Mouse (Mus musculus) cerebellum, adult 9-10 months (tissue): ENCODE data around the gene Usp17lc.
"Not testable (repeated sequence)": the region's sequence is repeated elsewhere in the genome, so short reads cannot be mapped to it uniquely, and the experiment has no call there.

ENCODE experiments used
- DNase-seq: peaks from one replicate; pipeline ENCODE4 v3.0.0; 2022

Usp17lc gene

DNA sequence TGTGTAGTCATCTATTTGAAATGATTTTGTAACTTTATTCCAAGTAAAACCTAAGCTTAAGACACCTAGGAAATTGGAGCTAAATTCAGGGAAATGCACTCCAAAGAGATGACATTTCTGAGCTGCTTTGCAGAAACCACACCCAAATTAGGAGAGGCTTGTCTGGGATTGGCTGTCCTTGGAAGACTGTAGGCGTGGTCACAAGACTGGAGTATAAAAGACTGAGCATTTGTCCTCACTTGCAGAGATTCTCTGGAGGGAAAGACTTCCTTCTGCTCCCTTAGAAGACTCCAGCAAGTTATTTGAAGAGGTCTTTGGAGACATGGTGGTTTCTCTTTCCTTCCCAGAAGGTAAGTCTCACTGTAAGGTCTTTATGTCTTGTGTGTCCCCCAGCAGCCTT, at the start of gene Usp17lc:
TSS of gene Usp17lc (plus strand) at position 301 of the 400 bp plus-strand sequence.
- not testable (repeated sequence) for DNase-seq

DNA sequence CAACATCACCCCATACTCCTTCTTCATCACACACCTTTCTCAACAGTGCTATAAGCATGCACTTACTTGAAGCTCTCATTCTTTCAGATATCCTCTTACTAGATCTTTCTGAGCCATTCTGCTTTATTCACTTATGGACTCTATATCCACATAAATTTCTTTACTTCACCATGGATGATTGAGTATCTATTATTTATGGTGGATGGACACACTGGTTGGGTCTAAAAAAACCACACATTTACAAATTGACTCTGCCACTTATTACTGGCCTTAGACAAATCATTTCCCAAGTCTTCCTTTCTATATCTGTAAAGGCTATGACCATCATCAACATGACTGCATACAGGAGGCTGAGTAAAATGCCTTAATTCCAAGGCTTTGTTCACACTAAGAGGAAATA, 28.8 kb upstream of the Usp17lc start, which contains the start of gene Olfr603:
TSS of gene Olfr603 (minus strand) at position 101 of the 400 bp plus-strand sequence.
- no peak for DNase-seq

DNA sequence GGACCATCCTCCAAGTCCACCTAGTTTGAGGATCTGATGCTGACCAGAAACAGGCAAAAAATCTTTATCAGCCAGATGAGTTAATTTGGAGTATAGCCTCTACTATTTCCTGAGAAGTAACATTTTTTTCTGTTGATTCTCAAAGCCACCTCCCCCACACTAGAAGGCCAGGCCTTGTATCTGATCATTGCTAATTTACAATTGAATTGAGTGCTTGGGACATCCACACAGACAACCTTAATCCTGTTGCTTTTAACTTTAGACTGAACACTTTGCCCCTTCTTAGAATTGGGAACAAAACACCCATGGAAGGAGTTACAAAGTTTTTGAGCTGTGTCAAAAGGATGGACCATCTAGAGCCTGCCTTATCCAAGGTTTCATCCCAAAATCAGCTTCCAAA, 17.1 kb upstream of the Usp17lc start:
- DNase-seq, result no peak

DNA sequence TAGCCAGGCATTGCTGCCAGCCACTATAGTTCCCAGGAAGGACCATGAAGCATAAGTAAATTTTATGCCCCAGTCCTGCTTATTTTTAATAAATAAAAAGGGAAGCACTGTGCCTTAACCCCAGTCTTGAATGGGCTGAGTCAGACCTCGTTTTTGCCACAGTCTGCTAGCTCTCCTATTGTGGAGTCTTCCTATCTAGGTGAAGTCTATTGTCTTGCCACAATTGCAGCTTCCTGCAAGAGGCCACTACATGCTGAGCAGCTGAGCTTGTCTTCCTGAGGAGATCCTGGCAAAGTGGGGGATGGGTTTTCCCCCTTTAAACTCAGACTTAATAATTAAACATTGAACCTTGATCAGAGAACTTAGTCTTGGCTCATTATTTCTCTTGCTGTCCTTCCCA, 15.9 kb upstream of the Usp17lc start:
- DNase-seq, result no peak

GRCm38 (mm10) chr7:103406521-103407055, 8.3 kb upstream of the Usp17lc start:
- DNase-seq, result not testable (repeated sequence)

DNA sequence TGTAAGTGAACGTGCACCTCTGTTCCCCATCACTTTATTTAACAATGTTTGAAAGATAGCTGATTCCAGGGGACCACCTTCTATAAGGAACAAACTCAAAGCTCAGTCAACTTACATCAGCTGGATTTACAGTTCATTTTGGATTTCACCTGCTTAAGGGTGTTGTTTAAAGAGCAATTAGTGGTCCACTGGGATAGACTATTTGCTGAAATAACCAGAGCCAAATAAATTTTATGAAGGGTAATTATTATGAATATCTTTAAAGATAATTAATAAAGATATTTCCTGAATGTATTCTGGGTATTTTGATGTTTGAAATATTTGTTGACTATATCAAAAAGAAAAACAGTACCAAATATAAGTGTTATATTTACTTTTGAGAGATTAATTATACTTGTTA, 30.5 kb downstream of the Usp17lc start, which contains the start of gene Olfr605:
TSS of gene Olfr605 (minus strand) at position 101 of the 400 bp plus-strand sequence.
- no peak for DNase-seq

DNA sequence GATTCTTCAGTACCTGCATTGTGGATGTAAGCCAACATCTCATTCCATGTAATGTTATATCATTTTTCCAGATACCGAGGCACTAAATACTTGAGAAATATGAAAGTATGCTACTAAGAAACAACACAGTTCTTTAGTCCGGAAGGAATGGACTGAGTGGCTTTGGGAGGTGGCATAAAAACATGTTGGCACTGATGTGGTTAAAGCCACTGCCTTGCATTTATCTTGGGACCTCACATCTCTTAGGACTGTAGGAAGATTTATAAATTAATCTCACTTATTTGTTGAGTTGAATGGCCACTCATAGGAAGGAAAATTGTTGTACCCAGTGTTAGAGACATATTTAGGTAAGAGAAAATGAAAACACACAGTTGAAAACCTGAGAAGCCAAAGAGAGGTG, 33.9 kb downstream of the Usp17lc start, which contains the start of gene Olfr606:
TSS of gene Olfr606 (plus strand) at position 301 of the 400 bp plus-strand sequence.
- no peak for DNase-seq

DNA sequence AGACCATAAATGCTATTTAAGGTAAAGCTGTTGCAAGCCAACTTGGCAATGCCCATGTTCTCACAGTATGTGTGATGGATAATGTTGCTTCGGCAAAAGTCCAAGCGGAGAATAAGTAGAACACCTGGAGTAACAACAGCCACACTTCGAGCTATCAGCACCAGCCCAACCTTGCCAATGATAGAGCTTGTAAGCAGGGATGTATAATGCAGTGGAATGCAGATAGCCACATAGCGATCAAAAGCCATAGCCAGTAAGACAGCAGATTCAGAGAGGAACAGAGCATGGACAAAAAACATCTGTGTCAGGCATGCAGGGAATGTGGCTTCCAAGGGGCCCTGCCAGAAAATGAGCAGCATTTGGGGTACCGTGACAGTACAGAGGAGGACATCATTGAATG, 45.7 kb downstream of the Usp17lc start:
- no peak for DNase-seq
